Mouse (Mus musculus) liver, postnatal 0 days (tissue): ENCODE data around the gene Ccdc194.

Source experiments
- CTCF ChIP-seq: sonication (generic); IDR thresholded peaks from 2 replicates; pipeline ENCODE4 v1.5.1; 2016; ENCODE audit warnings: antibody characterized with exemption, low read depth
- EP300 ChIP-seq: IDR thresholded peaks from 2 replicates; pipeline ENCODE4 v1.6.1; 2016; ENCODE audit warnings: antibody characterized with exemption, low read depth, mild to moderate bottlenecking

- peak; percentile 93 for TF ChIP-seq CTCF
- no peak for TF ChIP-seq EP300
Measured at GRCm38 (mm10) chr8:71562751-71563150, 37.2 kb upstream of the Ccdc194 start.
